Mouse (Mus musculus) cortical plate, adult 2 months (tissue): ENCODE measurements at regions not wholly inside any gene's neighbourhood (a gene's known extent, or its start where the extent isn't known, plus 50 kb on each side); places are given as distances from the start of the nearest gene placed in this dataset.

Experiments used
- CTCF ChIP-seq: fragments of 200-500 bp; IDR thresholded peaks from 2 replicates; pipeline ENCODE4 v1.5.1; 2011; ENCODE audit warnings: mild to moderate bottlenecking, control low read depth, low read length; ENCODE audit not compliant: insufficient read depth; ENCODE audit errors: extremely low read depth
- POLR2A ChIP-seq: fragments of 200-500 bp; IDR thresholded peaks from 2 replicates; pipeline ENCODE4 v1.6.1; 2011; ENCODE audit warnings: mild to moderate bottlenecking, low read length, control low read depth; ENCODE audit not compliant: insufficient read depth; ENCODE audit errors: extremely low read depth

GRCm38 (mm10) chr4:88956605-88957004 is 76.6 kb upstream of the Ifne start:
- TF ChIP-seq CTCF: no peak
- TF ChIP-seq POLR2A: no peak
